In genomic region chr14:7773714-7774389, GRCm38 (mm10) we compare ENCODE assay signal across 9 mouse cellular contexts. TPM values are rescaled to one million over a fixed set of nuclear protein-coding genes. Genes with fewer than 3 reads are reported as not detected.
DNase-seq lines count a peak whose midpoint lies in the region; ATAC-seq lines count a peak whose summit lies in the region.
"Had no signal": no experiment of that assay in that cellular context is flagged by ENCODE, and none has a peak within 500 bp of the region (broad histone marks: within the 10 kb centered on the region; RNA-seq: fewer than 3 reads in every experiment).

No protein-coding gene starts in this region.

- no peaks in the 10 kb centered on the region for H3K9me3 ChIP-seq in limb, embryonic 12.5 days
- H3K9me3 ChIP-seq in midbrain, embryonic 12.5 days: no peaks in the 10 kb centered on the region

- DNase-seq in ZHBTc4 (ENCODE audit: low read depth, low spot score): peak; percentile 28
- DNase-seq in embryo, embryonic 9.5 days (ENCODE audit: extremely low spot score): peak; percentile 46
- DNase-seq in heart, adult 8-10 months (ENCODE audit: low spot score): peak; percentile 52
- DNase-seq in kidney, adult 18-20 months: peak; percentile 37
- peak; percentile 49 to 70 for DNase-seq in spleen, adult 18-20 months
- no peak for DNase-seq in cerebellum, adult 11 months

- peak overlapping the region; percentile 49 for H3K4me3 ChIP-seq in limb, embryonic 12.5 days (replicated peaks)
- peak overlapping the region; percentile 45 for H3K4me3 ChIP-seq in midbrain, embryonic 12.5 days

- peak; percentile 69 for ATAC-seq in limb, embryonic 12.5 days (ENCODE audit: insufficient number of reproducible peaks, insufficient read depth, low FRiP score, low TSS enrichment, low read depth)
- ATAC-seq in midbrain, embryonic 12.5 days (ENCODE audit: low FRiP score, low read depth): peak; percentile 81

- H3K4me2 ChIP-seq in limb, embryonic 12.5 days: peak overlapping the region; percentile 59
- H3K4me2 ChIP-seq in midbrain, embryonic 12.5 days (replicated peaks): peak overlapping the region; percentile 52

- H3K36me3 ChIP-seq in limb, embryonic 12.5 days: no peaks in the 10 kb centered on the region
- H3K36me3 ChIP-seq in midbrain, embryonic 12.5 days: no peaks in the 10 kb centered on the region

- H3K27ac ChIP-seq in limb, embryonic 12.5 days: peak overlapping the region; percentile 73
- peak overlapping the region; percentile 70 for H3K27ac ChIP-seq in midbrain, embryonic 12.5 days (replicated peaks)

- H3K4me1 ChIP-seq in limb, embryonic 12.5 days (replicated peaks): no peaks in the 10 kb centered on the region
- no peaks in the 10 kb centered on the region for H3K4me1 ChIP-seq in midbrain, embryonic 12.5 days

- WGBS in limb, embryonic 12.5 days: 31% methylated on average over 24 of the region's 24 CpGs
- WGBS in midbrain, embryonic 12.5 days: 34% methylated on average over 24 of the region's 24 CpGs

- peak overlapping the region; percentile 55 for H3K9ac ChIP-seq in limb, embryonic 12.5 days (replicated peaks)
- H3K9ac ChIP-seq in midbrain, embryonic 12.5 days (replicated peaks): peak overlapping the region; percentile 51; the same call in 1 of the 2 replicates

- H3K27me3 ChIP-seq in limb, embryonic 12.5 days: no peaks in the 10 kb centered on the region
- no peaks in the 10 kb centered on the region for H3K27me3 ChIP-seq in midbrain, embryonic 12.5 days

RNA-seq across cellular contexts. Expression of gene Gm26661, which starts 17.5 kb away (rescaled TPM):
- not detected for total RNA-seq in heart, adult 8-10 months (2022)
- not detected in 2 replicates for polyA plus RNA-seq in limb, embryonic 12.5 days (2016; fragmentation: Nextera tagmentation; extraction: Ambion mirVana)
- not detected in 2 replicates for polyA plus RNA-seq in midbrain, embryonic 12.5 days (2016; fragmentation: Nextera tagmentation; extraction: Ambion mirVana)
- polyA plus RNA-seq: gonadal fat pad, adult 2 months had no signal

RNA-seq across cellular contexts. Expression of gene Flnb, which starts 43.9 kb away (rescaled TPM):
- 10 to 100 TPM; 14.3 to 31.5 (median 21.0) TPM for total RNA-seq in heart, adult 8-10 months (2022)
- 56.7 and 61.9 TPM in 2 replicates for polyA plus RNA-seq in limb, embryonic 12.5 days (2016; fragmentation: Nextera tagmentation; extraction: Ambion mirVana)
- 21.3 and 23.4 TPM in 2 replicates for polyA plus RNA-seq in midbrain, embryonic 12.5 days (2016; fragmentation: Nextera tagmentation; extraction: Ambion mirVana)
